Mouse (Mus musculus) hindbrain, embryonic 14.5 days (tissue): ENCODE results near the gene Rabep2. TPM values are rescaled to one million over a fixed set of nuclear protein-coding genes. Genes with fewer than 3 reads are reported as not detected.

Source experiments
- ATAC-seq: fragments of 200-750 bp; cut with Nextera tagmentation; 2 replicates; pipeline ENCODE4 v1.8.0; 2017; ENCODE audit warnings: moderate number of reproducible peaks, mild to moderate bottlenecking, moderate TSS enrichment, moderate library complexity; ENCODE audit not compliant: low FRiP score
- DNase-seq: peaks from one replicate; pipeline ENCODE4 v3.0.0-alpha.2; 2015; ENCODE audit warnings: low spot score
- H3K27ac ChIP-seq: fragments of 300-500 bp; sonication (generic); 2 replicates; pipeline ENCODE4 v1.5.1; 2014; ENCODE audit warnings: mild to moderate bottlenecking, moderate library complexity
- H3K27me3 ChIP-seq: fragments of 300-500 bp; sonication (generic); 2 replicates; pipeline ENCODE4 v1.6.1; 2014; ENCODE audit warnings: mild to moderate bottlenecking, low read length, mixed read lengths; ENCODE audit not compliant: control insufficient read depth, insufficient read depth
- H3K36me3 ChIP-seq: fragments of 300-500 bp; sonication (generic); replicated peaks from 2 replicates; pipeline ENCODE4 v1.6.1; 2014; ENCODE audit not compliant: control insufficient read depth, insufficient read depth
- H3K4me1 ChIP-seq: fragments of 300-500 bp; sonication (generic); replicated peaks from 2 replicates; pipeline ENCODE4 v1.6.1; 2014; ENCODE audit warnings: antibody characterized with exemption, low read length, mixed read lengths; ENCODE audit not compliant: control insufficient read depth, insufficient read depth
- H3K4me2 ChIP-seq: fragments of 300-500 bp; sonication (generic); replicated peaks from 2 replicates; pipeline ENCODE4 v1.6.1; 2014; ENCODE audit warnings: mild to moderate bottlenecking, moderate library complexity
- H3K4me3 ChIP-seq: fragments of 300-500 bp; sonication (generic); replicated peaks from 2 replicates; pipeline ENCODE4 v1.5.1; 2014; ENCODE audit warnings: mild to moderate bottlenecking, low read length
- H3K9ac ChIP-seq: fragments of 300-500 bp; sonication (generic); 2 replicates; pipeline ENCODE4 v1.6.1; 2014
- H3K9me3 ChIP-seq: fragments of 300-500 bp; sonication (generic); 2 replicates; pipeline ENCODE4 v1.6.1; 2016; ENCODE audit warnings: low read length; ENCODE audit not compliant: control insufficient read depth
- WGBS: fragments of 180-500 bp; shearing (Covaris S2); extraction: QIAGEN DNeasy Blood & Tissue Kit; methylation state at CpG from one replicate; pipeline ENCODE4 v1.1.7; 2014; 5-methylcytosine and 5-hydroxymethylcytosine counted together
- polyA plus RNA-seq: library from polyadenylated mRNA; unstranded; fragments of >200 nt; fragmentation: Nextera tagmentation; extraction: Ambion mirVana; gene quantifications from 2 replicates; pipeline ENCODE4 v1.2.1, GENCODE M21; 2014

The Rabep2 gene
- polyA plus RNA-seq, 1 experiment from 2014 or later = 20.2 TPM

DNA sequence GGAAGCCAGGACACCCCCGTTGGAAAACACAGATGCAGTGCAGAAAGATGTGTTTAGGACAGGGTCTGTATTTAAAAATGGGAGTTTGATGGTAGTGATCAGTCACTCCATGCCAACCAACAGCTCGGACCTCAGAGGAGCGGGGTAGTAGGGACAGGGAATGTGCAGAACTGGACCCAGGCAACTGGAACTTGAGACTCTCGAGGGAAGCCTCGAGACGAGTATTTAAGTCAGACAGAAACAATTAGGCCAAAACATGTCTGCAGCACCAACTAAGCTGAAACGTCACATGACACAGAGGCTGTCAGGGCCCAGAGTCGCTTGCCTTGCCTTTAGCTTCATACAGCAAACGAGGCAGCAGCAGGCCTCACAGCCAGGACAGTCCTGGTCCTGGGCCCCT, 37.6 kb downstream of the Rabep2 start:
- WGBS = 77% methylated on average over 9 of the region's 9 CpGs
- no peak overlapping the region for H3K4me2 ChIP-seq
- H3K9ac ChIP-seq = no peak overlapping the region
- no peak overlapping the region for H3K4me3 ChIP-seq
- H3K27ac ChIP-seq = no peak overlapping the region
- no peak for DNase-seq
- H3K4me1 ChIP-seq = no peaks in the 10 kb centered on the region
- no peaks in the 10 kb centered on the region for H3K27me3 ChIP-seq
- no peak for ATAC-seq
- H3K36me3 ChIP-seq = peaks cover 50% of the 10 kb centered on the region
- no peaks in the 10 kb centered on the region for H3K9me3 ChIP-seq

DNA sequence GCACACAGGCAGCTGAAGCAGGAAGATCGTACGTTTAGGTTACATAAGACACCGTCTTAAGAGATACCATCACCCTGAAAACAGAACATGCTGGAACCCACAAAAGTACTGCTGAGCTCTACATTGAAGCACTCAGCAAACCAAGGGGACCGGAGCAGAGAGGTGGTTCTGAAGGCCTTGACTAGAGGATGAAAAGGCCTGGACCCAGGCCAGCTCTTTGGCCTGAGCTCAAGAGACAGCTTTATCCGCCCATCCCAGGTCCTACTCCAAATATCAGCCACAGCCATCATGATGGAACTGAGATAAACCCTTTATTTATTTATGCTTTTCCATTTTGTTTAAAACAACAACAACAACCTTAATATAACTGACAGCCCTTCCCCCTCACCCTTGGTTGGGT, 38.1 kb downstream of the Rabep2 start:
- Histone ChIP-seq H3K4me3 (no peak overlapping the region), H3K27ac (no peak overlapping the region), H3K9me3 (no peaks in the 10 kb centered on the region), H3K36me3 (peaks cover 55% of the 10 kb centered on the region), H3K4me1 (no peaks in the 10 kb centered on the region), H3K27me3 (no peaks in the 10 kb centered on the region), H3K9ac (no peak overlapping the region), H3K4me2 (no peak overlapping the region)
- ATAC-seq (no peak), DNase-seq (no peak)
- 92% methylated on average over 5 of the region's 5 CpGs for WGBS

DNA sequence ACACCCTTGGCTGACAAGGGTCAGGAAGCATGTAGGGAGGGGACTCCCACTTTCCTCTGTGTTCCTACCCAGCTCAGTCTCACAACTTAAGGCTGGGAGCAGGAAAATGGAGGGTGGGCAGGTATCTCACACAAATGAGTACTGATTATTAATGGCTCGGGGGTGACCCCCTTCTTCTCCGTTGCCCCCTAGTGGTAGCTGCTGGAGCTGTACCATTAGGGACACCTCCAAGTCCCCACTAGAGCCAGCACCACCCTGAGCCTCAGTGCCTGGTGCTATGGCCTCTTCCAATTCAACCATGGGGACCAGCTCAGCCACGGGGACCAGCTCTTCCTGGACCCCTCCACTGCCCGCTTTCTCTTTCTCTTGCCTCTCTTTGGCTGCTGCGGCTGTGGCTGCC, 38.7 kb downstream of the Rabep2 start:
- H3K27ac ChIP-seq = no peak overlapping the region
- H3K4me1 ChIP-seq = no peaks in the 10 kb centered on the region
- no peak for DNase-seq
- H3K36me3 ChIP-seq = peaks cover 60% of the 10 kb centered on the region
- no peaks in the 10 kb centered on the region for H3K27me3 ChIP-seq
- no peak overlapping the region for H3K4me3 ChIP-seq
- no peak for ATAC-seq
- H3K4me2 ChIP-seq = no peak overlapping the region
- WGBS = 62% methylated on average over 5 of the region's 5 CpGs
- H3K9me3 ChIP-seq = no peaks in the 10 kb centered on the region
- no peak overlapping the region for H3K9ac ChIP-seq

DNA sequence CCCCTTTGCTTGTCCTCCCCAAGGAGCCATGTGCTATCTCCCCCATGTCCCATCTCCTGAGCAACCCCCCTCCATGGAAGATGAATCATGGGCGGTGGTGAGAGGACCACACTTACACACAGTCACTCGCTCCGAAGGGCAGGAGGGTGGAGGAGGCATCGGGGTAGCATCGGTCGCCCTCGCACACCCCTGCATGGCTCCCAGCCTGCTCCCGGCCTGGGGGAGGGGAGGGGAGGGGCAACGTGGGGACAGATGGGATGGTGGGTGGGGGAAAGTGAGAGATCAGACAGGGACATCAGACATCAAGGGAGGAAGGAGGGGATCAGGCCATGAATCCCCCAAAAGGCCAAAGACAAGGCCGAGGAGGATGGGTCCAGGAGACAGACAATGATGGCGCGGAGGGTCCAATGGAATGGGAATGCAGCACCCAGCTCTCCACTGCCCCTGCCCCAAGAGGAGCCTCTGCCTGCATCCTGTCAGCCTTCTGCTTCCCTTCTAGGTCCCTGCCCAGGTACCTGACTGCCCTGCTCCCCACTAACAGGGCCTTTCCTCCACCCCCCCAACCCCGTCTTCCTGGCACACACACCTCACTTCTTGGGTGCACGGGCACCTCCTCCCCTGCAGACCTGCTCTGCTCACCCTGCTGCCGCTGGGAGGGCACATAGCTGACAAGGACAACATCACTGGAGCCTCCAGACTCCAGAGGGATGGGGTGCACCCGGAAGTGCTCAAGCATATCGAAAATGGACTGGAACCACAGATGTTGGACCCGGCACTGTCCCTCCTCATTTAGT, 39.5 kb downstream of the Rabep2 start:
- Histone ChIP-seq H3K27ac (no peak overlapping the region), H3K36me3 (peaks cover 66% of the 10 kb centered on the region), H3K9me3 (no peaks in the 10 kb centered on the region), H3K4me3 (no peak overlapping the region), H3K4me1 (no peaks in the 10 kb centered on the region), H3K9ac (no peak overlapping the region), H3K27me3 (no peaks in the 10 kb centered on the region), H3K4me2 (no peak overlapping the region)
- DNase-seq (no peak), ATAC-seq (no peak)
- WGBS = 91% methylated on average over 18 of the region's 18 CpGs

DNA sequence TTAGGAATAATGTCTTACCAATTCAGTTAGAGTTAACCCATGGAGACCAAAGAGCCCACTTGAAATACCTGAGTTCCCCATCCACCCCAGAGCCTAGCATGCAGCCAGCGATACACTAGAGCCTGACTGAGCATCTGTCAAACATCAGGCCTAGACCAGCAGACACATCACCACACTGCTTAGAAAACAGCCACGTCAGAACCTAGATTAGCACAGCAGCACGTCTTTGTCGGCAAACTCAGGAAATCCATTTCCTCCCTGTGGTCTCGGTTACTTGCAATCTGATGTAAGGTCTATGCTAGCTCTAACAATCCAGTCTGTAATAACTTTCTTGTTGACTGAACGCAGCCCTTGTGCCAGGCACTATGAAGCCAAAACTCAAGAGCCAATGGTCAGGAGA, 41.5 kb downstream of the Rabep2 start:
- Histone ChIP-seq H3K27me3 (no peaks in the 10 kb centered on the region), H3K9me3 (no peaks in the 10 kb centered on the region), H3K4me1 (peaks cover 10% of the 10 kb centered on the region), H3K36me3 (peaks cover 66% of the 10 kb centered on the region), H3K4me2 (no peak overlapping the region), H3K4me3 (no peak overlapping the region), H3K9ac (no peak overlapping the region), H3K27ac (no peak overlapping the region)
- DNase-seq = no peak
- 94% methylated on average over 6 of the region's 6 CpGs for WGBS
- ATAC-seq = no peak

DNA sequence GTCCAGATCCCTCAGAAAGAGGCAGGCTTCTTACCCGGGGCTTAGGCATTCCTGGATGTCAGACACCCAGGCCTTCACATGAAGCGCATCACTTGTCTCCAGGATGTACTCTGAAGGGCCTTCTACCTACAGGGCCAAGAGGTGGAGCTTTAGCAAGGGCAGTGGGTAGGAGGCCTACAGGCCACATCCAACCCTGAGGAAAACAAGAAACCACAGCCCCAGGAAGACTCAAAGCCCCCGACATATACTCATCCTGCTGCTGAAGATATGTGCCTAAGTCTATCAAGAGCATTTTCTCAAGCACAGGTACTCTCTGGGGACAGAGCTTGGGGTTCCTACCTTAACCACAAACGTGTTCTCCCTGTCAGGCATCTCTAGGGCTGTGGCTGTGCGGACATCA, 42.8 kb downstream of the Rabep2 start:
- no peak for ATAC-seq
- 92% methylated on average over 5 of the region's 5 CpGs for WGBS
- no peak overlapping the region for H3K9ac ChIP-seq
- no peaks in the 10 kb centered on the region for H3K9me3 ChIP-seq
- peaks cover 15% of the 10 kb centered on the region for H3K4me1 ChIP-seq
- peaks cover 63% of the 10 kb centered on the region for H3K36me3 ChIP-seq
- H3K4me3 ChIP-seq = no peak overlapping the region
- H3K27me3 ChIP-seq = no peaks in the 10 kb centered on the region
- no peak overlapping the region for H3K4me2 ChIP-seq
- DNase-seq = no peak
- no peak overlapping the region for H3K27ac ChIP-seq

DNA sequence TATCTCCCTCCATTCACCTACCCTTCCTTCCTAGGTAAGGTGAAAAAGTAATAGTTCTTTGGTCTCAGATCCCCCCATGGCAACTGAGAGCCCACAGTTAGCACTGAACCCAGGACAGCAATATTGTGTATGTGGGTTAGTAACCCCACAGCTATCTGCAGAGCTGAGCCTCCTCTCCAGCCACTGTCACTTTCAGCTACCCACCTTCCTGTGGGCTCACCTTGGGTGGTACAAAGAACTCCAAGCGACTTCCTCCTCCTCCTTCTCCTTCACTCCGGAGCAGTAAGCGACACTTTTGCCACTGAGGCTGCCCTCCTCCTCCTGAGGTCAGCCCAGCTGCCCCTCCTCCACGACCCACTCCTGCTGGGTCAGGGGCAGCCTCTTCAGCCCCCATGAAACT, 43.3 kb downstream of the Rabep2 start:
- H3K4me2 ChIP-seq = no peak overlapping the region
- DNase-seq = no peak
- H3K9ac ChIP-seq = no peak overlapping the region
- H3K4me3 ChIP-seq = no peak overlapping the region
- H3K4me1 ChIP-seq = peaks cover 15% of the 10 kb centered on the region
- H3K36me3 ChIP-seq = peaks cover 58% of the 10 kb centered on the region
- no peaks in the 10 kb centered on the region for H3K27me3 ChIP-seq
- no peak for ATAC-seq
- 87% methylated on average over 4 of the region's 4 CpGs for WGBS
- no peak overlapping the region for H3K27ac ChIP-seq
- no peaks in the 10 kb centered on the region for H3K9me3 ChIP-seq

DNA sequence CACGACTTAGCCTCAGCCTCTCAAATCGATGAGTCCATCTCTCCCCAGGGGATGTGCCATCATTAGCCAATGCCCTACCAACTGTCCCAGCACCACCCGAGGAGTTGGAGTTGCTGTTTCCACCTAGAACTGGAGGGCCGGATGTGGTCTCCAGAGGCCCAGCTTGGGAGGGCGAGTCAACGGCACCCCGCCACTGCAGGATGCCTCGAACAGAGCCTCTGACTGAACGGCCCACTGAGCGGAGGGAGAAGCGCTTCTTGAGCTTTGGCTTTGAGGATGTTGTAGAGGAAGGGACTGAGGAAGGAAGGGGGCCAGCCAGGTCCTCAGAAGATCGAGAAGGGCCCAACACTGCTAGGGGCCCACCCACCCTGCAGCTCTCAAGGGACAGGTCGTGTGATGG, 43.7 kb downstream of the Rabep2 start:
- Histone ChIP-seq H3K9me3 (no peaks in the 10 kb centered on the region), H3K27me3 (no peaks in the 10 kb centered on the region), H3K4me1 (peaks cover 15% of the 10 kb centered on the region), H3K4me2 (no peak overlapping the region), H3K36me3 (peaks cover 53% of the 10 kb centered on the region), H3K9ac (no peak overlapping the region), H3K27ac (no peak overlapping the region), H3K4me3 (no peak overlapping the region)
- WGBS = 92% methylated on average over 13 of the region's 13 CpGs
- DNase-seq = no peak
- ATAC-seq = no peak

DNA sequence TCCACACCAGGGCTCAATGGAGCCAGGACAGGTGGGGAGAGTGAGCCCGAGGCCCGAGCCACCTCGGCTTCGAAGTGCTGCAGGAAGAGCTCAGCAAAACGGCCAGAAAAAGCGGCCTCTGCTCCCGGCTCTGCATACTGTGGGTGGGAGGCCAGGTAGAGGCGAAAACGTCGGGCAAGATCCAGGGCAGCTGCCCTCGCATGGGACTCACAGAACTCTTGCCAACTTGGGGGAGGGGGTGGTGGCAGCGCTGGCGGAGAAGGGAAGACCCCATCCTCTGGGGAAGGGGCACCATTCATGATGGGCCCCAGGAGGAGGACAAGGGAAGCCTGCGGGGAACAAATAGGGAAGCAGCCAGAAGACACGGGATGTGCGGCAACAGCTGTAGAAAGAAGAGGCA, 44.2 kb downstream of the Rabep2 start:
- Histone ChIP-seq H3K9me3 (no peaks in the 10 kb centered on the region), H3K27ac (no peak overlapping the region), H3K36me3 (peaks cover 49% of the 10 kb centered on the region), H3K4me3 (no peak overlapping the region), H3K4me2 (no peak overlapping the region), H3K9ac (no peak overlapping the region), H3K27me3 (no peaks in the 10 kb centered on the region), H3K4me1 (peaks cover 15% of the 10 kb centered on the region)
- DNase-seq (no peak), ATAC-seq (no peak)
- 93% methylated on average over 16 of the region's 16 CpGs for whole genome bisulfite sequencing
